Mouse (Mus musculus) retina, embryonic 14.5 days (tissue): Measurements from ENCODE around the gene Mia.

ENCODE experiments used
- DNase-seq: peaks from one replicate; pipeline ENCODE4 v3.0.0-alpha.2; 2015; ENCODE audit warnings: low spot score

The Mia gene

DNA sequence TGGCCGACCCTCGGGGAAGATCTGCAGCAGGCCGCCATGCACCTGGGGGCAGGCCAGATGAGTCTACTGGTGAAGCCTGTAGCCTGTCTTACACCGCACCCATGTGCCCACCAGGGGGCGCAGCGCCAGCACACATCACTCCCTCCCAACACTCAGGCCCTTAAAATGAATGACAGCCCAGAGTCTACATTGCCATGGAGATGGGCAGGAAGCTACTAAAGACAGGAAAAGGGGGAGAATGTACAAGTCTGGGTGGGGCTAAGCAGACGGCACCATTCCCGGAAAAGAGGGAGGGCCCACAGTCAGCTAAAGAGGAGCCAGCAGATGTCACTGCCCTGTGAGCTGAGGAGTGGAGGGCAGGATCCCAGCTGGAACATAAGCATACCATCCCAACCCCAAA lies 21.1 kb downstream of the Mia start:
- peak; percentile 90 for DNase-seq

DNA sequence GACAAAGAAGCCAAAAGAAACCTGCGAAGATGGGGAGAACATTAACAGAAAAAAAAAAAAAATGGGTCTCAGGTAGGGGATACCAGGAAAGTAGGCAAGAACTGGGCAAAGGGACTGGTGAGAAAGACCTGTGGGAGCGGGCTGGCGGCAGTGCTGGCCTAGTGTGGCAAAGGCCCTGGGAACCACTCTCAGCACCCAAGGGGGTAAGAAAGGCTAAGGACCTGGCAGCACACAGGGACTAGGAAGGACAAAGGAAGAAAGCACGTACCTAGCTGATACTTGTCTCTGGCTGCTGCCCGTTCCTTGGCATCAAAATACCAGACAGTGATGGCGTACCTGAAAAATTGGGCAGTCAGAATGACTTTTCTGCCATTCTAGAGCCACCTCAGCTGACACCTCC lies 21.7 kb downstream of the Mia start:
- no peak for DNase-seq

DNA sequence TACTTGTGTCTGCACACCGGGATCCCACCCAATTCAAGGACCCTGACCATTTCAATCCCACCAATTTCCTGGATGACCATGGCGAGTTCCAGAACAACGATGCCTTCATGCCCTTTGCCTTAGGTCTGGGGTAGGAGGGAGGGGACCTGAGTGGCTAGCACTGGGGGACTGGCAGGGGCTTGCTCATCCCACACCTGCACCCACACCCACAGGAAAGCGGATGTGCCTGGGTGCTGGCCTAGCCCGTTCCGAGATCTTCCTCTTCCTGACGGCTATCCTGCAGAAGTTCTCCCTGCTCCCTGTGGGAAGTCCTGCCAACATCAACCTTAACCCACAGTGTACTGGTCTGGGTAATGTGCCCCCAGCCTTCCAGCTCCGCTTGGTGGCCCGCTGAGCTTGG lies 22.8 kb downstream of the Mia start:
- no peak for DNase-seq

DNA sequence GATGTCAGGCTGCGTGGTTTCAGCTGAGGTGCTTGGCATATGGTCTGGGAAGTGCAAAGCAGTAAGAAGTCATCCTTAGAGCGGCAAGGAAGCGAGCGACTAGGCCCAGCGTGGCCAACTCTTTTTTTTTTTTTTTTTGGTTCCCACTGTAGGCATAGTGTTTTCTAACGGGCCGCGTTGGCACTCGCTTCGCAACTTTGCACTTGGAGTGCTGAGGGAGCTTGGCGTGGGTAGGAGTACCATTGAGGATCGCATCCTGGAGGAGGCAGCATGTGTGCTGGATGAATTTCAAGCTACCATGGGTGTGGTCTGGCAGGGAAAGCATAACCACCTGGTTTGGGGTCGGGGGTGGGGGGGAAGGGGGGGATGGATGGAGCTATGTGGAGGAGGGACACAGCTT lies 25.0 kb downstream of the Mia start:
- DNase-seq = no peak

DNA sequence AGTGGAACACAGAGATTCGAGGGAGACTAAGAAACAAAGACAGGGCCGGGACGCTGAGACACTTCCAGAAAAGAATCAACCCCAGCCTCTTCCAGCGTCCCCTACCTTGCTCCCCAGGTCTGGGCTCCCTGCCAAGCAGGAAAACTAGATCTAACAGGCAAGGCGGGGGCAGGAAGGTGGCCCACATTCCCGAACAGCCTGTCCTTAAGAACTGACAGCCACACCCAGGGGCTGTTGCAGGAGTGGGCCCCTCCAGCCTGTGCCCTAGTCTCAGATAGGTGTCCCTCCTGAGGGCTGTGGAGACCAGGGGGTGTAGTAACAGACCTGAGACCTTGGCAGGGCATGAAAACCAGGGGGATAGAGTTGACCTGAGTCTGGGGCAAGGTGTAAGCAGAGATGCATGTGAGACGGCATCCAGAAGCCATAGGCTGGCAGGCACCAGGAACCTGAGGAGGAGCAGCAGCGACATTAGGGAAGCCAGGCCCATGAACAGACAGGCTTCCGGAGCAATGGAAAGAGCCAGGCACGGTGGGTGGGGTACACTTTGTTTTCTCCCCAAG lies 27.7 kb downstream of the Mia start, which contains the start of gene Cyp2t4:
Gene Cyp2t4, plus strand, starts transcription at position 510 of the 560 bp plus-strand sequence.
- DNase-seq = no peak

DNA sequence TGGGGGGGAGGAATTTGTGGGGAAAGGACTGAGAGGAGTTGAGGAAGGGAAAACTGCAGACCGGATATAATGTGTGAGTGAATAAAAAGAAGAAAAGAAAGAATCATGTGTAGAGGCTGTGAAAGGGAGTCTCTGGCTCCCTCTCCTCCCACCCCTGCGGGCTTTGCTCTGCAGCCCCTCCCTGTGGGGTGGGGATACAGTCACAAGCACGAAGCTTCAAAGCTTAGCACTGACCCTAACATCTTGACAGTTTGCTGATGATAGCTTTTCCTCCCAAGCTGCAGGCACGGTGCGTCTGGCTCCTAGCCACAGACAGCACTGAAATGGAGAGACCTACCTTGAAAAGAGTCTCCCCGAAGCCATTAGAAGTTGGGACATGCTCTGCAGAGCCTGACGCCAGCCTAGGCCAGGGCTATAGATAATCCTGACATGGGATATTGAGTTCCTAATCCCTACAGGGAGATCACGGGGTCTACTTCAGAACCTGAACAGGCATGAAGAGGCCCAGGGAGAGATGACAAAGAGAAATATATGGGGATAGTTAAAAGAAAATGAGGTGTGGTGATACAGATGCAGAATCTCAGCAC lies 44.5 kb downstream of the Mia start:
- no peak for DNase-seq

DNA sequence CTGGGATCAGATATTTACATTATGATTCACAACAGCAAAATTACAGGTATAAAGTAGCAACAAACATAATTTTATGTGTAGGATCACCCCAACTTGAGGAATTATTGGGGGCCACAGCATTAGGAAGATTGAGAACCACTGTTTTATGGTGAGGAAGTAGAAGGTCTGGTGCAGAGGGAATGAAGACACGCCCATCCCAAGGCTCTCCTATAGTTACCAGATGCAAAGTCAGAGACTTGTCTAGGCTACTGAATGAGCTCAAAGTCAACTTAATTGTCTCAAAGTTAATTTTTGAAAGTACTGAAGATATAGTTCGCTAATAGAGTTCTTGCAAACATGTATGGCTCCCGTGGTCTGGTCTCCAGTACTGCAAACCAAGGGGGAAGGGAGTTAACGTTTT lies 47.2 kb downstream of the Mia start:
- DNase-seq = no peak

DNA sequence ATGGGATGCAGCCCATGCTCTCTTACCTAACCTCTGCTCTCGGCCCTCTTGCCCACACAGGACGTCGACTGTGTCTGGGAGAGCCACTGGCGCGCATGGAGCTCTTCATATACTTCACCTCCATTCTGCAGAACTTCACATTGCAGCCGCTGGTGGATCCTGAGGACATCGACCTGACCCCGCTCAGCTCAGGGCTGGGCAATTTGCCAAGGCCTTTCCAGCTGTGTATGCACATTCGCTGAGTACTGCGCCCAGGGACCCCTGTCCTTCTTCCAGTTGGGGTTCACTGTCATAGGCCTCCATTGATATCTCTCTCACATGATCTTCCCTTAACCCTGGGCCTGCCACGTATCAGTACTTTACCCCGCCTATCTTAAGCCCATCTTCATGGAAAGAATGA lies 47.8 kb downstream of the Mia start:
- DNase-seq = no peak

DNA sequence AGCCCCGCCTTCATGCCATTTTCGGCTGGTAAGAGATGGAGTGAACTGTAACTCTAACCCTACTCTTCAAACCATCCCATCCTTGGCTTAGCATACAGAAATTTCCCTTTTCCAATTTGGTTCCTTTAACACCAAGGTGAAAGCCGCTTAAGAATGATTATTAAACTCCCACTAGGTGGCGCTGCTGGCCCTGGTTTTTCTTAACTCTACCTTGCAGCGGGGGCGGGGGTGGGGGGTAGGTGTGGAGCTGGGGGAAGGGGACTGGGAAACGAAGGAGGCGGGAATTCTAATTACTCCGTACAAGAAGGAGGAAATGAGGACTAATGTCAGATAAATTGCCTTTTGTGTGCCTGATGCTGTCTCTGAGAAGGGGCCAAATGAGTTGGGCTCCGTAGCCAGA lies 48.4 kb downstream of the Mia start:
- peak; percentile 91 for DNase-seq

DNA sequence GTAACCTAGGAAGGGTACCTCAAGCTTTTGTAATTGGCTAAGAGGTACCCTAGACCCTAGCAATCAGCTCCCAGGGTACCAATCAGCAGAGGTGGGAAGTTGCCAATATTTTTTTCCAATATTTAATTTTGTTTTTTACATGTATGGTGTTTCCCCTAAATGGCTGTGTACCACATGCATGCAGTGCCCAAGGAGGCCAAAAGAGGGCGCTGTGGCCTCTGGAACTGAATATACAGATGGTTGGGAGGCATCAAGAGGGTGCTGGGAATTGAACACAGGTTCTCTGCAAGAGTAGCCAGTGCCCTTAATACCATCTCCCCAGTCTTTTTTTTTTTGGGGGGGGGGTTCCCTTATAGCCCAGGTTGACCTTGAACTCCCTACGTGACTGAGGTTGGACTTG lies 49.6 kb downstream of the Mia start:
- DNase-seq = no peak

DNA sequence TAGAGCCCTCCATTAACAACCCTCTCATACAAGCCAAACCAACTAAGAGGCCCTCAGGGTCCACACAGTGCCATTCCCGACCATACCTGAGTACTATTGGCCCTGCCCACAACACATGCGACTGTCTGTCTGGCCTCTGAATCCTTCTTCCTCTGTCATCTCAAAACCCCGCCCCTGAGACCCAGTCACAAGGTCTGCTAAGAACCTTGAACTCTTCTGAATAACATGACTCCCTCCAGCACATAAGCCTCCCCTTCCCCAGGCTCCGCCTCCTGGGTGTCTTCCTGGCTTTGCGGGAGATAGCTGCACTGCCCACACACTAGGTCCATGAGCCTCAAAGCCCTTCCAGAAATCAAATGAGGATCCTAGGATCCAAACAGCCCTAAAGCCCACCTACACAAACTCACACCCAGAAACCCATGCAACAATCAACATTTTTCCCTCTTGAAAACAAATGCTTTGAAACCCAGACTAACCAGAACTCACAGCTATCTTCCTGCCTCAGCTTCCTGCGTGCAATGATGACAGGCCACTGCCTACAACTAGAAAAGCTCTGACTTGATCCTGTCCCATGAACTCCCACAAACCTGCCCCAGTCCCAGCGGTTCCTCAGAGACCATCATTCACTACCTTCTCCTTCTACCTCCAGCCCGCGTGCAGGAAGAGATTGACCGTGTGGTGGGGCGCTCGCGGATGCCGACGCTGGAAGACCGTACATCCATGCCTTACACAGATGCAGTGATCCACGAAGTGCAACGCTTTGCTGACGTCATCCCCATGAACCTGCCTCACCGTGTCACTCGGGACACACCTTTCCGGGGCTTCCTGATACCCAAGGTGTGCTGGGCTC lies 50.2 kb downstream of the Mia start:
- no peak for DNase-seq

DNA sequence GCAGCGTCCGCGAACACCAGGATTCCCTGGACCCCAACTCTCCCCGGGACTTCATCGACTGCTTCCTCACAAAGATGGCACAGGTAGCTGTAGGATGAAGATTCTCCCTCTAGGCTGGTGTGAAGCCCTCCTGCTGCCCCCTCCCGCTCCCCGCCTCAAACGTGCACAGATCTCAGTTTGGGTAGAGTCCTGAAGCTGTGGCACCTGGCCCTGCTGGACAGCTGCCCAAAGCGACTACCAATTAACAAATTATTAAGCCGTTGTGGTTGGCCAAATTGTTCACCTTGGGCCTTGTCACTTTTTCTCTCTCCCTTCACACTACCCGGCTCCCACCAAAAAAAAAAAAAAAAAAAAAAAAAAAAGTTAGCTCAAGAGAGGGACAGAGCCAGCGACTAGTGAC lies 51.1 kb downstream of the Mia start:
- no peak for DNase-seq
